Mouse (Mus musculus) v-Abl transformed pro-B cells (cell line): ENCODE measurements around the gene Agbl2.

ENCODE experiments used
- in situ Hi-C, 2 experiments: fragments of 400-800 bp; cut with MboI; formaldehyde crosslinking; loops; one replicate each; pipeline ENCODE4 v1.15.1; 2025; ENCODE audit not compliant: unreplicated experiment in 2 of 2

The Agbl2 gene

DNA sequence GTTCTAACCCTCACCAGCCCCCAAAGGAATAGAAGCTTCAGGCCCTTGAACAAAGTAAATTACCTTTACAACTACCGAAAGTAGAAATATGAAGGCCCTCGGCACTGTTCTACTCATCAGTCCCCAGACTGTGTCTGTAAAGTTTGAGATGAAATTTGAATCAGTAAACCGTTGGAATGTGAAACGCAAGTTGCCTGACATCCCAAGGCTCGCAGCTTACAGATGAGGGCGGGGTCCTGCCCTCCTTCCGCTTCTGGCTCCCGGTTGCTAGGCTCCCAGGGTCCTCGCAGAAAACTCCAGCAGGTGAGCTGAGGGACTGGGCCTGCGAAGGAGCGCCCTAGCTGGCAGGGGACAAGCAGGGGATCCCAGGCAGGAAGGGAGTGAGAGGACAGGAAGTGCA lies at the start of gene Agbl2:
Gene Agbl2 (plus strand): TSS at position 270 of the 400 bp plus-strand sequence.
- in situ Hi-C loops = no loop called here

- in situ Hi-C loops = no loop called here
These were observed 47.2 kb upstream of the Agbl2 start for GRCm38 (mm10) chr2:90735326-90735725.

DNA sequence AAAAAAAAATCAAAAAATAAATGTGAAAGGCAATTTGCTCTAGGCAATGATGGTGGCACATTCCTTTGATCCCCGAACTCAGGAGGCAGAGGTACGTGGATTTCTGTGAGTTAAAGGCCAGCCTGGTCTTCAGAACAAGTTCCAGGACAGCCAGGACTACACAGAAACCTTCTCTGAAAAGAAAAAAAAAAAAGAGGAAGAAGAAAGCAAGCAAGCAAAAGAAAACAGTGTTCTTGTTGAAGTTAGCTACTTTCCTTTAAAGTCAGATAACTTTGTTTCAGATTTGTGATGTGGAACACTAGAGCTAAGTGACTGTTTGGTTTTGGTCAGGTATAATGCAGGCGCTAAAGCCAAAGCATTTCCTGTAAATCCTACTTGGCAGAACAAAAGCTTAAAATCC lies 43.7 kb upstream of the Agbl2 start:
- in situ Hi-C loops = no loop called here

DNA sequence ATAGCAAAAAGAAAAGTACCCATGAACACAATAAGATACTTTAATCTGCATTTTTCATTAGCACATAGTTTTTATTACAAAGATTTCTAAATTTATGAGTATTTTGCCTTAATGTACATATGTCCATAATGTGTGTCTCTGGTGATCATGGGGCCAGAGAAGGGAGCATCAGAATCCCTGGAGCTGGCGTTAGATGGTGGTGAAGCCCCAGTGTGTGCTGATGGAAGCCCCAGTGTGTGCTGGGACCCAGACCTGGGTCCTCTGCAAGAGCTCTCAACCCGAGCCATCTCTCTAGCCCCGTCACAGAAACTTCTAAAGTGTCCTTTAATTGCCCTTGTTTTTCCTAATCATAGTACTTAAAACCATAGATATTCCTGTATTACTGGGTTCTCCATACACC lies 43.2 kb upstream of the Agbl2 start:
- in situ Hi-C loops = no loop called here

- in situ Hi-C loops = no loop called here
These were observed 42.6 kb upstream of the Agbl2 start for GRCm38 (mm10) chr2:90739921-90740320.

DNA sequence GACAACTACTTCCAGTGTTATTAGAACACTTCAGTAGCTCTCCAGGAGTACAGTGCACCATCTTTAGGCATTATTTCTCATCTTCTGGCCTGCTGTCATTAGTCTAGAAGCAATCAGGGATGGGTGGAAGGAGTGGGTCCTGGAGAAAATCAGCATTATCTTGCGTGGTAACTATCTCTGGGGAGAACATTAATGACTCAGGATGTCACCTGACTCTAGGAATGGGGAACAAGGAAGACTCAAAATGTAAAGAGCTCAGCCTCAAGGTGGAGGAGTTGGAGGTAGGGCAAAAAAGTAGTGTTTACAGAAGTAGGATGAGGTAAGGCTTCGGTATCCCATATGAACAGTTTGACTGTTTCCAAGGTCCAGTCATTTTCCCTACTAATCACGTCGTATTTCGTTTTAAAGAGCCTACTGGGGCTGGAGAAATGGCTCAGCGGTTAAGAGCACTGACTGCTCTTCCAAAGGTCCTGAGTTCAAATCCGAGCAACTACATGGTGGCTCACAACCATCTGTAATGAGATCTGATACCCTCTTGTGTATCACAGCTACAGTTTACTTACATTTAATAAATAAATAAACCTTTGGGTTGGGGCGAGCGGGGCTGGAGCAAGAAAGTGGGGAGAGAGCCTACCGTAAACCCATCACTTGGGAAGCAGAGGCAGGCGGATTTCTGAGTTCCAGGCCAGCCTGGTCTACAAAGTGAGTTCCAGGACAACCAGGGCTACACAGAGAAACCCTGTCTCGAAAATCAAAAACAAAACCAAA lies 38.1 kb upstream of the Agbl2 start:
- in situ Hi-C loops = no loop called here

- in situ Hi-C loops = no loop called here
These were observed 37.4 kb upstream of the Agbl2 start, which contains the start of gene Fnbp4 for GRCm38 (mm10) chr2:90745053-90745678. Fnbp4 (plus strand) TSS chr2:90745370.

DNA sequence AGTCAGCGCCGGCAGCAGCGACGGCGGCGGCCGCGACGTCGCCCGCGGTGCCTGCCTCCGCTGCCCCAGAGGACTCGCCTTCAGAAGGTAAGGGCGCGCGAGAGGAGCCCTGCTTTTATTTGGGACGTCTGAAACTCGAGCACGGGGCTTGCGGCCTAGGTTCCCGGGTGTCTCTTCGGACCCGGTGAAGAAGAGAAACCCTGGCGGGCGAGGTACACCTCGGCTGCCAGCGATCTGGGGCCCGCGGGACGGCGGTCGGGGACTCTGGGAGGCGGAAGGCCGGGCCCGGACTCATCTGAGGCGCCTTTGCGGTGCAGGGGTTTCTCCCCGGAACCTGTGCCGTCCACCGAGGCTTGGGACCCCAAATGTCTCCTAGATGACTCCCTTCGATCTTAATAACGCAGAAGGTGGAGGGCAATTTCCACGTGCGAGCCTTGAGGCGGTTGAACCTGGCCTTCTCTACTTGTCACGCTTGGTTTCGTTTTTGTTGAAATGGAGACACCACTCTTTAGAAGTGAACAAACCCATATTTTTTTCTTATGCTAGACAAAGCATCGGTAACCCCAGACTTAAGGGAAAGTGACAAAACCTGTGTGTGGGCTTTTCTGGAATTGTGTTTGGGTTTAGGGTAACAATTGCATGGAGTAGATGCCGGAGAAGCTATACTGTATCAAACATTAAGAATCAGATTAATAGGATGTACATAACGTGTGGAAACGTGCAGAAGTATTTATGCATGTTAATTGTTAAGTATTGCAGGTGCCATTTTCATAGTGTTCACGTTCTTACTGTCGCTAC lies 36.6 kb upstream of the Agbl2 start:
- in situ Hi-C loops = no loop called here

DNA sequence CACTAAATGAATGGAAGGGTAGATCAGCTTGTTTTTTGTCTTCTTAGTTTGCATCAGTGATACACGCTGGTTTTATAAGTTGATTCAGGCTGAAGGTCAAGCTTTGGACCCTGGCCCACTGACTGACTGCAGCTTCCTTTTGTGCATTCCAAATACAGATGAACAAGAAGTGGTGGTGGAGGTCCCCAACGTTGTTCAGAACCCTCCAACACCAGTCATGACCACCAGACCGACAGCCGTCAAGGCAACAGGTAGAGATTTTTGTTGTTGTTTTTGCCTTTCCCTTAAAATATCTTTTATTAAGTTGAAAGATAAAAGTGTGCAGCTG lies 36.0 kb upstream of the Agbl2 start:
- in situ Hi-C loops = no loop called here

GRCm38 (mm10) chr2:90747131-90747530 lies 35.4 kb upstream of the Agbl2 start:
- in situ Hi-C loops = no loop called here

DNA sequence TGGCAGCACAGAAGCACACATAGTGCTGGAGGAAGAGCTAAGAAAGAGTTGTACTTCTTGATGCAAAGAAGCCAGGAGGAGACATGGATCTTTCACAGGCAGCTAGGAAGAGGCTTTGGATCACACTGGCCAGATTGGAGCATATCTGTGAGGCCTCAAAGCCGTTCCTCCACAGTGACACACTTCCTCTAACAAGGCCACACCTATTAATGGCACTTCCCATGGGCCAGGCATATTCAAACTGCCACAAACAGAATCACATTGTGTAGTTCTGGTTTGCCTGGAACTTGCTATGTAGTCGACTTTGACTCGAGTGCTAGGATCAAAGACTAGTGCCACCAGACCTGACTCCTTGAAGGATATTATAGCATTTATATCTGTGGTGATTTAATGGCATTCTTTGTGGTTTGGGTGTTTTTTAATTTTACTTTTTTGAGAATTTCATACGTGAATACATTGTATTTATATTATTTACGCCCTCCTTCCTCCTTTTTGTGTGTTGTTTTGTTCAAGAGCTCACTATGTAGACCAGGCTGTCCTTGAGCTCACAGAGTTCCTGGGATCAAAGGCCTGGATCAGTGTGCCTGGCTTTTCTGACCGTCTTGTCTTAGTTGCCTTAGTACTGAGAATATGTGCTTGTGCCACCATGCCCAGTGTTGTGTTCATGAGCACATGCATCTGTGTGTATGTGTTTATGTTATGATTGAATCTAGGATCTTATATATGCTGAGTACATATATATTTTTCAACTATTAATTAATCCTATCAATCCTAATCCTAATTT lies 32.7 kb upstream of the Agbl2 start:
- in situ Hi-C loops = loop anchor here in 1 of 2 experiments (10.0 kb wide), 1 partner anchor 275 kb away; no protein-coding TSS in a partner anchor

- in situ Hi-C loops = loop anchor here in 1 of 2 experiments (10.0 kb wide), 1 partner anchor 279 kb away; no protein-coding TSS in a partner anchor
These were observed 29.0 kb upstream of the Agbl2 start for GRCm38 (mm10) chr2:90753565-90753964.

DNA sequence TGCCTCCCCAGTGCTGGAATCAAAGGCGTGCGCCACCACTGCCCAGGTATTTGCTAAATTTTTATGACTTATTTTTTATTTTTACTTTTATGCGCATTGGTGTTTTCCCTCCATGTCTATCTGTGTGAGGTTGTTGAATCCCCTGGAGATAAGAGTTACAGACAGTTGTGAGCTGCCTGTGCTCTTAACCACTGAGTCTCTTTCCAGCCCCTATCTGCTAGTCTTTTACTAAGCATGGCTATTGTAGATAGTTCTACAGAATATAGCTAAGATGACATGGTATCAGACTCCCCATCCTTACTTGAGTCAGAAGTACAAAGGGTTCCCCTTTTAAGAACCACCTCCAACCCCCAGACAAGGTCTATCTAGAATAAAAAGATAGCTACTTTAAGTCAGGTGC lies 28.3 kb upstream of the Agbl2 start:
- in situ Hi-C loops = loop anchor here in 1 of 2 experiments (10.0 kb wide), 1 partner anchor 279 kb away; no protein-coding TSS in a partner anchor

DNA sequence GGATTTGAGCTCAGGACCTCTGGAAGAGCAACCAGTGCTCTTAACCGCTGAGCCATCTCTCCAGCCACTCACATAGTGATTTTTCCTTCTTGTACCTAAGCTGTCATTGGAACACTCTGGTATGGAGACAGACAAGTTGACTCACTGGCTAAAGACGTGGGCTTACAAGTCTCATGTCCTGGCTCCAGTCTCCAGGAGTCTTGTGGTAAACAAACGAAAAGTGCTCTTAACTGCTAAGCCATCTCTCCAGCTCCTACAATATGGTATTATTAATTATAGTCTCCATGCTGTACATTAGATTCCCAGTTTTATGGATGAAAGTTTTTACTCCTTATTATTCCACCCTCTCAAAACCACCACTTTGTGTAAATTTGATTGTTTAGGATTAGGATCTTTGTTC lies 17.4 kb upstream of the Agbl2 start:
- in situ Hi-C loops = loop anchor here in 1 of 2 experiments (10.0 kb wide), 1 partner anchor 400 kb away; no protein-coding TSS in a partner anchor

- in situ Hi-C loops = no loop called here
These were observed 1.2 kb upstream of the Agbl2 start for GRCm38 (mm10) chr2:90781323-90781722.

DNA sequence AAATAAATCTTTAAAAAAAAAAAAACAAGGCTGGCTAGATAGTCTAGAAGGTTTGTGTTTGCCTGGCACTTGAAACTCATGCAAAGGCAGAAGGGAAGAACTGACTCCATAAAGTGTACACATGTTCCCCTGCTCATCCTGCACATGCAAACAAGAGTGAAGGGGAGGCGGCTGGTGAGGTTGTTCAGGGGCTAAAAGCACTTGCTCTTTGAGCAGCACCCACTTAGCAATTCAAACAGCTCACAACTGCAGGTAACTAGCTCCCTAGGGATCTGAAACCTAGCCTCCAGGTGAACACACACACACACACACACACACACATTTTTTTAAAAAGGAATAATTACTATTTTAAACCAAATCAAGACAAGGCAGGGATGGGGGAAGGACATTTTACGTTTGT lies 589 bp upstream of the Agbl2 start:
- in situ Hi-C loops = no loop called here

DNA sequence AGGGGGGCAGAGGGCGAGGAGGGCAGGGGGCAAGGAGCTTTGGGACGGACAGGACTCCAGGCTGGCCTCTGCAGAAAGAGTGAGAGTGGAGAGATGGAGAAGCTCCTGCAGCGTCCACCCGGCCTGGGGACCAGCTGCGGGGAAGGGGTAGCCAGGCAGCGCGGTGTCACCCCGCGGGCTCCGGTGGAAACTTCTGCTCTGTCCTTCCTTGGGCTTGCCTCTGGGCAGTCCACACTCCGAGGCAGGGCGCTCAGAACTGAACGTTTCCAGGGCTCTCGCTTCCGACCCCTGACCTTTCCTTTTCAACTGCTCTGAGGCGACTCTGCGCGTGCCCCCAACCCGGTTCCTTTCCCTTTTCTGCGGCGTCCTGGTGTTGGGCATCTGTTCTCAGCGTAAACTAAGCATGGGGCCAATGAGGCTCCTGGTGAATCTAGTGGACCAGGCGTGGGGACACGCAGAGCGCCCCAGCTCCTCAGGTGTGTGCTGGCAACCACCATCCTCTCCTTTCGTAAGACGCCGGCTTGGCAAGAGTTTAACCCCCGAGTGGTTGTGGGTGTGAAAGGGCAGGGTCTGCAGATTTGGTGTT lies 467 bp downstream of the Agbl2 start:
- in situ Hi-C loops = no loop called here

GRCm38 (mm10) chr2:90788126-90788525 lies 5.6 kb downstream of the Agbl2 start:
- in situ Hi-C loops = no loop called here

GRCm38 (mm10) chr2:90808241-90809126 lies 26.0 kb downstream of the Agbl2 start:
- in situ Hi-C loops = no loop called here
